Mouse (Mus musculus): ENCODE data around the gene Dusp5. TPM values are rescaled to one million over a fixed set of nuclear protein-coding genes. Genes with fewer than 3 reads are reported as not detected.

The Dusp5 gene
- polyA plus RNA-seq (2014; fragmentation: Nextera tagmentation; extraction: Ambion mirVana), result 6.7 and 7.4 TPM in 2 replicates

DNA sequence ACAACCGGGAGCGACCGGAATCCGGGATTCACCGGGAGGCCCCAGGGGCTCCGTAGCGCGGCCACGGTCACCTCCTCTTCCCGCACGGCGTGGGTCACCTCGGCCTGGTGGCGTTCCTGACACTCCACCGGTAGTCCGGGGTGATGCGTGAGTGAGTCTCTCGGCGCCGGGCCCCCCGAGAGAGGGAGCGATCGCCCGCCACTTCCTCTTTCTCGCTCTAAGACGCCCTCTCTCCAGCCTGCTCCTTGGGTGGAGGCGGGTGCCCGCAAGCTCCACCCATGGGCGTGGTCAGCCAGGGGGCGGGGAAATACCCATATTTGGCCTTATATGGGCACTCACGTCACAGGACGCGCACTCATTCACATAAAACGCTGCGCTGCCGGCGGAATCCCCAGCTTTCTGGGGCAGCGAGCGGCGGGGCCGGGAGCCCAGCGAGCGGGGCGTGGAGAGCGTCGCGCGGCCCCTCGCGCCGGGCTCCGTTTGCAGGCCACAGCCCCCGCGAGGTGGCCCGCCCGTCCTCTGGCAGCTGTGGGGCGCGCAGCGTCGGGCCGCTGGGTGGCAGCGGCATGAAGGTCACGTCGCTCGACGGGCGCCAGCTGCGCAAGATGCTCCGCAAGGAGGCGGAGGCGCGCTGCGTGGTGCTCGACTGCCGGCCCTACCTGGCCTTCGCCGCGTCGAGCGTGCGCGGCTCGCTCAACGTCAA lies at the start of gene Dusp5:
Gene Dusp5 (plus strand): TSS at position 358 of the 703 bp plus-strand sequence.
- ATAC-seq (ENCODE audit: insufficient number of reproducible peaks, insufficient read depth, low FRiP score, low read depth), result peak; percentile 93
- peak within 1 kb of the TSS; percentile 95 for H3K4me2 ChIP-seq (ENCODE audit: low read length)
- H3K36me3 ChIP-seq (ENCODE audit: control insufficient read depth, insufficient read depth, low read length), result peaks cover 5% of the 10 kb centered on the region; the same call in 1 of the 2 replicates

DNA sequence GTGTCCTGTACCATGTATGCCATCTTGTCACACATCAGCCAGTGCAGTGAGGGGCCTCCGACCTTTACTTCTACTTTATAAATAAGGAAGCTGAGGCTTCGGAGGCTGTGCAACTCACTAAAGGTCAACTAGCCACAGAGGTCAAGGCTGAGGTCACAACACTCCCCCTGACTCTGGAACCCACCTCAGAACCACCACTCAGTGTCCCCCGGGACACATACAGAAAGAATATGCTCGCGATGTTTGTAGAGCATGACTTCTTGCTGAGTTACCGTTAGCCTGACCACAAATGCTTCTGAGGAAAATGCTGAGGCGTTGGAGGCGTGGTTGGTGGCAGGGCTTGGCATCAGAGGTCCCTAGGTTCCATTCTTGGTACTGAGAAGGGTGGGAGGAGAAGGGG lies 49.3 kb upstream of the Dusp5 start:
- Histone ChIP-seq H3K4me2 (ENCODE audit: low read length) (no peak overlapping the region), H3K9me3 (ENCODE audit: control insufficient read depth, low read length) (no peaks in the 10 kb centered on the region), H3K27me3 (ENCODE audit: control insufficient read depth, insufficient read depth, low read length) (no peaks in the 10 kb centered on the region), H3K9ac (ENCODE audit: low read length) (no peak overlapping the region), H3K4me1 (ENCODE audit: control insufficient read depth in 2 of 2, insufficient read depth in 2 of 2, low read length in 2 of 2) (peaks cover 22% of the 10 kb centered on the region in 2 experiments), H3K36me3 (ENCODE audit: control insufficient read depth, insufficient read depth, low read length) (no peaks in the 10 kb centered on the region), H3K4me3 (ENCODE audit: control insufficient read depth in 1 of 2, insufficient read depth in 1 of 2, low read depth in 1 of 2, low read length in 2 of 2) (no peak overlapping the region), H3K27ac (replicated peaks in 1 of 2; ENCODE audit: control insufficient read depth in 1 of 2, insufficient read depth in 1 of 2, low read depth in 2 of 2, low read length in 2 of 2) (no peak overlapping the region)
- WGBS, result 83% methylated on average over 8 of the region's 8 CpGs
- ATAC-seq (ENCODE audit: insufficient number of reproducible peaks, insufficient read depth, low FRiP score, low read depth), result no peak

More for the DNA sequence above, at the start of gene Dusp5:
- Histone ChIP-seq H3K27ac (replicated peaks in 1 of 2; ENCODE audit: control insufficient read depth in 1 of 2, insufficient read depth in 1 of 2, low read depth in 2 of 2, low read length in 2 of 2) (peak within 1 kb of the TSS; percentile 65 to 84), H3K4me3 (ENCODE audit: control insufficient read depth in 1 of 2, insufficient read depth in 1 of 2, low read depth in 1 of 2, low read length in 2 of 2) (peak within 1 kb of the TSS; percentile 73 to 89), H3K4me1 (ENCODE audit: control insufficient read depth in 2 of 2, insufficient read depth in 2 of 2, low read length in 2 of 2) (peaks cover 29% of the 10 kb centered on the region in 2 experiments), H3K9ac (ENCODE audit: low read length) (peak within 1 kb of the TSS; percentile 87), H3K27me3 (ENCODE audit: control insufficient read depth, insufficient read depth, low read length) (no peaks in the 10 kb centered on the region), H3K9me3 (ENCODE audit: control insufficient read depth, low read length) (no peaks in the 10 kb centered on the region)
- under 1% methylated on average over 82 of the region's 84 CpGs for WGBS

DNA sequence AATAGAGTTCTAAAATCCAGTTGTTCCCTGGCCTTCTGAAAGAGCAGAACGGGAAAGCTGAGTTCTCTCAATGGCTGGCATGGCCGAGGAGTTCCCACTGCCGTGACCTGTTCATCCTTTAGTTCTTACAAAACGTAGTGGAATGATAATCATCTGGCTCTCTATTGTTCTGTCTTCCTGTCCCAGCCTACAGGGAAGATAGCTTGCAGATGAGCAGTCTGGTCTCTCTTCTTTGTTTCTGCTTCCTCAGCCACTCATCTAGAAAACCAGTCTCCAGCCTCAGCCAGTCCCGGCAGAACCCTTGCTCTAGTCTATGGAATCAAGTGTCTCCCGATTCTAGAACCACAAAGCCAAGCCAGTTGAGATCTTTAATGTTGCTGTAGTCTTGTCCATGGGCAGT lies 46.8 kb upstream of the Dusp5 start:
- no peak for ATAC-seq (ENCODE audit: insufficient number of reproducible peaks, insufficient read depth, low FRiP score, low read depth)
- Histone ChIP-seq H3K27ac (replicated peaks in 1 of 2; ENCODE audit: control insufficient read depth in 1 of 2, insufficient read depth in 1 of 2, low read depth in 2 of 2, low read length in 2 of 2) (no peak overlapping the region), H3K36me3 (ENCODE audit: control insufficient read depth, insufficient read depth, low read length) (no peaks in the 10 kb centered on the region)

DNA sequence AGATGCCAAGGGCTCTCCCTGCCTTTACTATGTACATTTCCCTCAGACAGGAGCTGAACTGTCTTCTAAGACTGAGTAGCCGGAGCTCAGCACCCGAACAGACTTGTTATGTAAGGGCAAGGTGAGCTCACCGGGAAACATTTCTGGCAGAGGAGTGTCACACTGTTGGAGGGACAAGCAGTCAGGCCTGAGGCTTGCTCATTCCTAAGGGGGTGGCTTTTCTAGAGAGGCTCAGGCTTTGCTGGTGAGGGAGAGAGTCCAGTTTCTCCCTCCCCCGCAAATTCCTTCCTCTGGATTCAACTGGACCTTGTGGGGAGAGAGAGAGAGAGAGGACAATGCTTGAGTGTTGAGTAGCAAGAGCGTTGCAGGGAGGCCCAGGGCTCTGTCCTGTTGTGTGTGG lies 46.4 kb upstream of the Dusp5 start:
- Histone ChIP-seq H3K4me3 (ENCODE audit: control insufficient read depth in 1 of 2, insufficient read depth in 1 of 2, low read depth in 1 of 2, low read length in 2 of 2) (no peak overlapping the region), H3K27me3 (ENCODE audit: control insufficient read depth, insufficient read depth, low read length) (no peaks in the 10 kb centered on the region), H3K4me1 (ENCODE audit: control insufficient read depth in 2 of 2, insufficient read depth in 2 of 2, low read length in 2 of 2) (peaks cover 18 to 21% of the 10 kb centered on the region in 2 experiments), H3K27ac (replicated peaks in 1 of 2; ENCODE audit: control insufficient read depth in 1 of 2, insufficient read depth in 1 of 2, low read depth in 2 of 2, low read length in 2 of 2) (no peak overlapping the region), H3K9ac (ENCODE audit: low read length) (no peak overlapping the region), H3K36me3 (ENCODE audit: control insufficient read depth, insufficient read depth, low read length) (no peaks in the 10 kb centered on the region), H3K4me2 (ENCODE audit: low read length) (no peak overlapping the region), H3K9me3 (ENCODE audit: control insufficient read depth, low read length) (no peaks in the 10 kb centered on the region)
- ATAC-seq (ENCODE audit: insufficient number of reproducible peaks, insufficient read depth, low FRiP score, low read depth), result no peak
- 37% methylated on average over 5 of the region's 5 CpGs for WGBS

More for the DNA sequence above, 46.8 kb upstream of the Dusp5 start:
- Histone ChIP-seq H3K27me3 (ENCODE audit: control insufficient read depth, insufficient read depth, low read length) (no peaks in the 10 kb centered on the region), H3K4me1 (ENCODE audit: control insufficient read depth in 2 of 2, insufficient read depth in 2 of 2, low read length in 2 of 2) (peaks cover 18 to 23% of the 10 kb centered on the region in 2 experiments), H3K9ac (ENCODE audit: low read length) (no peak overlapping the region), H3K4me3 (ENCODE audit: control insufficient read depth in 1 of 2, insufficient read depth in 1 of 2, low read depth in 1 of 2, low read length in 2 of 2) (no peak overlapping the region), H3K9me3 (ENCODE audit: control insufficient read depth, low read length) (no peaks in the 10 kb centered on the region), H3K4me2 (ENCODE audit: low read length) (no peak overlapping the region)
- 65% methylated on average over 6 of the region's 6 CpGs for WGBS

DNA sequence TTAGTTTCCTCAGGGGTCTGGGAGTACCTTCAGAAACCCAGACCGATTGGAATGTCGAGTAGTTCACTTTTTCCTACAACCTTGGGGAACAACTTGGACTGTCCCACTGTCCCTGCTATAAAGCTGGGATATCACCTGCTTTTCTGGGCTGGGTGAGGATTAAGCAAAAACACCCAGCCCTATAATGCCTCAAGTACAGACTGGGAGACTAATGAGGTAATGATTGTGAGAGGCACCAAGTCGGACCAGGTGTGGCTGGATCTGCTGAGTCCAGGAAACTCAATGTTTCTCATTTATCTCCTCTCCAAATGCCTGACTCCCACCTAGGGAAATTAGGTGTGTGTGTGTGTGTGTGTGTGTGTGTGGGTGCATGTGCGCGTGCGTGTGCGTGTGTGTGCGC lies 44.9 kb upstream of the Dusp5 start:
- WGBS, result 70% methylated on average over 8 of the region's 8 CpGs

DNA sequence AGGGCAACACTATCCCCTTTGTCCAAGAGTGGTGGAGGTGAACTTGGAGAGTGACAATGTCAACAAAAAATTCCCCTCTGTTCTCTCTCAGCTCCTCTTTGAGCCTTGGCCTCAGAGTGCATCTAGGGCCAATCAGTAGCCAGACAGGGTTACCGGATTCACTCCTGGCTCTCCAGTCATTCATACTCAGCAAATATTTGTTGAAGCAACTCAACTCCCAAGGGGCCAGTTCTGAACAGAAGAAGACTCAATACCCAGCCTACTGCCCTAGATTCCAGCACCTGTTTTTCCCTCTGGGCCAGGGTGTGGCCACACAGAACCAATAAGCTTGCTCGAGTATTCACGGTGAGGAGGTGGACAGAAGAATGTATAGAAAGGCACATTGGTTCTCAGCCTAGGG lies 44.0 kb upstream of the Dusp5 start:
- H3K9ac ChIP-seq (ENCODE audit: low read length), result no peak overlapping the region
- H3K4me3 ChIP-seq (ENCODE audit: control insufficient read depth in 1 of 2, insufficient read depth in 1 of 2, low read depth in 1 of 2, low read length in 2 of 2), result no peak overlapping the region
- 72% methylated on average over 3 of the region's 3 CpGs for WGBS
- H3K27me3 ChIP-seq (ENCODE audit: control insufficient read depth, insufficient read depth, low read length), result no peaks in the 10 kb centered on the region
- no peaks in the 10 kb centered on the region for H3K36me3 ChIP-seq (ENCODE audit: control insufficient read depth, insufficient read depth, low read length)
- H3K4me2 ChIP-seq (ENCODE audit: low read length), result no peak overlapping the region
- no peak for ATAC-seq (ENCODE audit: insufficient number of reproducible peaks, insufficient read depth, low FRiP score, low read depth)
- no peak overlapping the region for H3K27ac ChIP-seq (replicated peaks in 1 of 2; ENCODE audit: control insufficient read depth in 1 of 2, insufficient read depth in 1 of 2, low read depth in 2 of 2, low read length in 2 of 2)
- no peaks in the 10 kb centered on the region for H3K9me3 ChIP-seq (ENCODE audit: control insufficient read depth, low read length)
- peaks cover 18 to 21% of the 10 kb centered on the region in 2 experiments for H3K4me1 ChIP-seq (ENCODE audit: control insufficient read depth in 2 of 2, insufficient read depth in 2 of 2, low read length in 2 of 2)

More for the DNA sequence above, 44.9 kb upstream of the Dusp5 start:
- Histone ChIP-seq H3K27ac (replicated peaks in 1 of 2; ENCODE audit: control insufficient read depth in 1 of 2, insufficient read depth in 1 of 2, low read depth in 2 of 2, low read length in 2 of 2) (no peak overlapping the region), H3K4me1 (ENCODE audit: control insufficient read depth in 2 of 2, insufficient read depth in 2 of 2, low read length in 2 of 2) (peaks cover 18 to 21% of the 10 kb centered on the region in 2 experiments), H3K4me2 (ENCODE audit: low read length) (no peak overlapping the region), H3K36me3 (ENCODE audit: control insufficient read depth, insufficient read depth, low read length) (no peaks in the 10 kb centered on the region), H3K9me3 (ENCODE audit: control insufficient read depth, low read length) (no peaks in the 10 kb centered on the region), H3K27me3 (ENCODE audit: control insufficient read depth, insufficient read depth, low read length) (no peaks in the 10 kb centered on the region), H3K9ac (ENCODE audit: low read length) (no peak overlapping the region), H3K4me3 (ENCODE audit: control insufficient read depth in 1 of 2, insufficient read depth in 1 of 2, low read depth in 1 of 2, low read length in 2 of 2) (no peak overlapping the region)
- no peak for ATAC-seq (ENCODE audit: insufficient number of reproducible peaks, insufficient read depth, low FRiP score, low read depth)

DNA sequence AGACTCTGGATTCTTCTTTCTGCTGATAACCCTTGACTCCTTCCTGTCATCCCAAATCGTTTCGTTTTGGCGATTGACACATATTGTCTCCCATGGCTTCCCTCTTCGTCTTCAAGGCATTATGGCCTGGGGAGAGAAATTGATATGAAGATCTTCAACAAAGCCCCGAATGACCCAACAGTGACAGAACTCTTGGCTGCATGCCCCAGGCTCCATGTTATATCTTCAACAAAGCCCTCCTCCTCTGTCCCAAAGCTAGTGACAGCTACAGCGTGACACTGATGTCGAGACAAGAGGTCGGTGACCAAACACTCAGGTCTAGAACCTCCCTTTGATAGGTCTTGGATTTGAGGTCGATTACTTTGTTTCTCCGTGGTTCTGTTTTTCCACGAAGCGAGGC lies 39.7 kb upstream of the Dusp5 start:
- Histone ChIP-seq H3K9ac (ENCODE audit: low read length) (no peak overlapping the region), H3K9me3 (ENCODE audit: control insufficient read depth, low read length) (no peaks in the 10 kb centered on the region), H3K36me3 (ENCODE audit: control insufficient read depth, insufficient read depth, low read length) (no peaks in the 10 kb centered on the region), H3K27me3 (ENCODE audit: control insufficient read depth, insufficient read depth, low read length) (no peaks in the 10 kb centered on the region), H3K4me1 (ENCODE audit: control insufficient read depth in 2 of 2, insufficient read depth in 2 of 2, low read length in 2 of 2) (peaks cover 13 to 17% of the 10 kb centered on the region in 2 experiments), H3K27ac (replicated peaks in 1 of 2; ENCODE audit: control insufficient read depth in 1 of 2, insufficient read depth in 1 of 2, low read depth in 2 of 2, low read length in 2 of 2) (no peak overlapping the region), H3K4me2 (ENCODE audit: low read length) (no peak overlapping the region), H3K4me3 (ENCODE audit: control insufficient read depth in 1 of 2, insufficient read depth in 1 of 2, low read depth in 1 of 2, low read length in 2 of 2) (no peak overlapping the region)
- 77% methylated on average over 12 of the region's 12 CpGs for WGBS
- ATAC-seq (ENCODE audit: insufficient number of reproducible peaks, insufficient read depth, low FRiP score, low read depth), result no peak

DNA sequence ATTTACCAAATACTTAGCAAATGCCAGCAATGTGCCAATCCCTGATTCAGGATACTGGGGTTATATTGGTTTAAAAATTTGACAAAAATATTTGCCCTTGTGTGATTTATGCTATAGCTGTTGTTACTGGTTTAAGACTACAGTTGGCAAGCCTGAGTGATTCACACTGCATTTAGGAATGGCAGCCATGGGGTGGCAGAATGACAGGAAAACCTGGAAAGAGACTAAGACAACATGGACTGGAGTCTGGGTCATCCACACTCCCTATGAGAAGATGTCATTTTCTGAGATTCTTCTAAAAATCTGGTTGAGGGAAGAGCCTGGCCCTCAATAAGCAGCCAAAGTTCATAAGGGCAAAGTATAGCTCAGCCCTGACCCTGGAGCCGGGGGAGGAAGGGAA lies 39.0 kb upstream of the Dusp5 start:
- H3K9me3 ChIP-seq (ENCODE audit: control insufficient read depth, low read length), result no peaks in the 10 kb centered on the region

More for the DNA sequence above, 39.0 kb upstream of the Dusp5 start:
- H3K4me1 ChIP-seq (ENCODE audit: control insufficient read depth in 2 of 2, insufficient read depth in 2 of 2, low read length in 2 of 2), result peaks cover 10 to 21% of the 10 kb centered on the region in 2 experiments
- WGBS, result 85% methylated on average over 1 of the region's 1 CpGs
- H3K4me2 ChIP-seq (ENCODE audit: low read length), result no peak overlapping the region
- no peaks in the 10 kb centered on the region for H3K36me3 ChIP-seq (ENCODE audit: control insufficient read depth, insufficient read depth, low read length)
- H3K27ac ChIP-seq (replicated peaks in 1 of 2; ENCODE audit: control insufficient read depth in 1 of 2, insufficient read depth in 1 of 2, low read depth in 2 of 2, low read length in 2 of 2), result no peak overlapping the region
- no peaks in the 10 kb centered on the region for H3K27me3 ChIP-seq (ENCODE audit: control insufficient read depth, insufficient read depth, low read length)
- ATAC-seq (ENCODE audit: insufficient number of reproducible peaks, insufficient read depth, low FRiP score, low read depth), result no peak
- no peak overlapping the region for H3K9ac ChIP-seq (ENCODE audit: low read length)
- no peak overlapping the region for H3K4me3 ChIP-seq (ENCODE audit: control insufficient read depth in 1 of 2, insufficient read depth in 1 of 2, low read depth in 1 of 2, low read length in 2 of 2)

Measured in heart, embryonic 14.5 days (tissue).